Mouse (Mus musculus): ENCODE measurements at regions not wholly inside any gene's neighbourhood (a gene's known extent, or its start where the extent isn't known, plus 50 kb on each side); places are given as distances from the start of the nearest gene placed in this dataset.
"Not testable (repeated sequence)": the region's sequence is repeated elsewhere in the genome, so short reads cannot be mapped to it uniquely, and the experiment has no call there.

- ATAC-seq (replicated peaks; ENCODE audit: low read depth, poor library complexity, severe bottlenecking): no peak
Observed at GRCm38 (mm10) chr8:88064414-88065110, 54.0 kb upstream of the Cnep1r1 start.

- ATAC-seq (replicated peaks; ENCODE audit: low read depth, poor library complexity, severe bottlenecking): not testable (repeated sequence)
Observed at GRCm38 (mm10) chr8:88059107-88059506, 59.5 kb upstream of the Cnep1r1 start.

GRCm38 (mm10) chr8:88057686-88058234 is 60.8 kb upstream of the Cnep1r1 start:
- ATAC-seq (replicated peaks; ENCODE audit: low read depth, poor library complexity, severe bottlenecking): no peak

- ATAC-seq (replicated peaks; ENCODE audit: low read depth, poor library complexity, severe bottlenecking): no peak
Observed at GRCm38 (mm10) chr8:88050651-88051050, 67.9 kb upstream of the Cnep1r1 start.

GRCm38 (mm10) chr8:88049091-88049490 is 69.5 kb upstream of the Cnep1r1 start:
- ATAC-seq (replicated peaks; ENCODE audit: low read depth, poor library complexity, severe bottlenecking): no peak

- ATAC-seq (replicated peaks; ENCODE audit: low read depth, poor library complexity, severe bottlenecking): no peak
Observed at GRCm38 (mm10) chr8:88045995-88046394, 72.6 kb upstream of the Cnep1r1 start.

- ATAC-seq (replicated peaks; ENCODE audit: low read depth, poor library complexity, severe bottlenecking): no peak
Observed at GRCm38 (mm10) chr8:88039286-88039685, 79.3 kb upstream of the Cnep1r1 start.

DNA sequence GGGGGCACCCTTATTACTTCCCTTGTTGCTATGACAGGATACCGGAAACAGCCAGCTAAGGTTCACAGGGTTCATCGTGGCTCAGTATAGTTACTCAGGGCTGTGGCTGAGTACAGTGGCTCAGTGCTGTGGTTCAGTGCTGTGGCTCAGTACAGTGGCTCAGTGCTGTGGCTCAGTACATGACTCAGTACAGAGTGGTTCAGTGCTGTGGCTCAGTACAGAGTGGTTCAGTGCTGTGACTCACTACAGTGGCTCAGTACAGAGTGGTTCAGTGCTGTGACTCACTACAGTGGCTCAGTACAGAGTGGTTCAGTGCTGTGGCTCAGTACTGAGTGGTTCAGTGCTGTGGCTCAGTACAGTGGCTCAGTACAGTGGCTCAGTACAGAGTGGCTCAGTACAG is 78.6 kb upstream of the Zfp423 start:
- ATAC-seq (replicated peaks; ENCODE audit: low read depth, poor library complexity, severe bottlenecking): no peak

- no peak for ATAC-seq (replicated peaks; ENCODE audit: low read depth, poor library complexity, severe bottlenecking)
Observed at GRCm38 (mm10) chr8:88033054-88033453, 73.7 kb upstream of the Zfp423 start.

DNA sequence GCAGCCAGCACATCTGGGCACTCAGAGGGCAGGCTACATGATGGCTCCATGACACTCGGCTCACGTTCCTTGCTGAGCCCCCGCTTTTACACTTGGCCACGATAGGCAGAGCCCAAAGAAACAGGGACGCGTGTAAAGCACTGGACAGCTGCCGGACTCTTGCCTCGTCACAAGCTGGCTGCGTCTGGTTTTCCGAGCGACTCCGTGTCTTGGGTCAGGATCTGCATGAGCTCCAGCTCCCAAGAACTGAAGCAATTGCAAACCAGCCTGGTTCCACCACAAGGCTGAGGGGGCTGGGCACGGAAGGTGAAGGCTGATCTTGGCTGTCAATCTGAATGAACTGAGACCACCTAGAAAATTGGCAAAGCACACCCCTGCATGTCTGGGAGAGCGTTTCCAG is 65.1 kb upstream of the Zfp423 start:
- ATAC-seq (replicated peaks; ENCODE audit: low read depth, poor library complexity, severe bottlenecking): no peak

DNA sequence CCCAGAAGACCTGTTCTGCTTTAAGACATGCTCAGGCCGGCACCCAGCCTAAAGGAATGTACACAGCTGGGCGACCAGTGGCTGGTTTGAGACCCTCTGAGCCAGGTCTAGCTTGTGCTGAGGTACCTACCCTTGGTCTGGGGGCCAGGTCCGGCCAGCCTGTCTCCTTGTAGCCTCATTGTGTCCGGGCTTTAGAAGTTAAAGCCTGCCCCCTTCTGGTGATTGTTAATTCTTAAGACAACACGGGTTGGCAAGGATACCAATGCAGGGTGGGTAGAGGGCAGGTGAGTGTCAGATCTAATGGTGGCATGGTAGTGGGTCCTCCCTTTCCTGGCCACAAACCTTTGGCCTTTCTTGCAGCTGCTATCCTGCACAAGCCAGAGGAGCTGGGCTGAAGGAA is 64.0 kb upstream of the Zfp423 start:
- 0 out of 2 replicates have a peak, but pooled peaks have one; percentile 45 for ATAC-seq (replicated peaks; ENCODE audit: low read depth, poor library complexity, severe bottlenecking)

GRCm38 (mm10) chr8:88022776-88023385 is 63.5 kb upstream of the Zfp423 start:
- no peak for ATAC-seq (replicated peaks; ENCODE audit: low read depth, poor library complexity, severe bottlenecking)

DNA sequence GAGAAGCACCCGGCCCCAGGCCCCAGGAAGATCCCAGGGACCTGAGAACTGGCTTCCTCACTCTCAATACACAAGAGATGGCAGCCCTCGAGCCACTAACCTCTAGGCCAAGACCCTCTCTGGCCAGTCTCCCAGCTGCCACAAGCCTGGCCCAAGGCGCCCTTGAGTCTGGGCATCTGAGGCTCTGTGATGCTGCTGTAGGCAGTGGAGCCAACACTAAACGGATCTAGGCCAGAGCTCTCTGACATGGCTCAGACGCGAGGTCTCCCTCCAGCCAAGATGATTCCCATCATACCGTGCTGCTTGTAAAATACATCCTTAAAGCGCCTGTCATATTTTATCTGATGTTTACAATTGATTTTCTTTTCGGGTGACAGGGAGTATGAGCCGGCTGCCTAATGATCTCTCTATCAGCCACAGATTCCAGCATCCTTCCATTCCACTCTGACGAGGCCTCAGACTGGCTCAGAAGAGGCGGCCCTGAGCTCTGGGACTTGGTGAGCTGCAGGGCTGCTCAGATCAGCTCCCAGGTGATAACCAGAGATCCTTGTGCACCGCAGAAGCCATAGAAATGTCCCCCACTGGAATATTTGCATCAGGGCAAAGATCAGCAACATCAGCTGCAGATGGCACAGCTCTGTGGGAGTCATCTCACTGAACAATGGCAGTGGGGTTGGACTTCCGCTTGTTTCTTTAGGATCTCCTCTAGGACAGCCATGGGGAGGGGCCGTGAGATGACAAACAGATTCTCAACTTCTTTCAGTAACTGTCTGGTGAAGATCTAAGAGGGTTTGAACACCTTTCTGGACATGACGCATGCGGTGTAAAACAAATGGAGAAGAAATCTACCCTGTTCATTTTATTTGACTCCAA is 60.1 kb upstream of the Zfp423 start:
- ATAC-seq (replicated peaks; ENCODE audit: low read depth, poor library complexity, severe bottlenecking): no peak

- no peak for ATAC-seq (replicated peaks; ENCODE audit: low read depth, poor library complexity, severe bottlenecking)
Observed at GRCm38 (mm10) chr8:88018494-88018893, 59.1 kb upstream of the Zfp423 start.

DNA sequence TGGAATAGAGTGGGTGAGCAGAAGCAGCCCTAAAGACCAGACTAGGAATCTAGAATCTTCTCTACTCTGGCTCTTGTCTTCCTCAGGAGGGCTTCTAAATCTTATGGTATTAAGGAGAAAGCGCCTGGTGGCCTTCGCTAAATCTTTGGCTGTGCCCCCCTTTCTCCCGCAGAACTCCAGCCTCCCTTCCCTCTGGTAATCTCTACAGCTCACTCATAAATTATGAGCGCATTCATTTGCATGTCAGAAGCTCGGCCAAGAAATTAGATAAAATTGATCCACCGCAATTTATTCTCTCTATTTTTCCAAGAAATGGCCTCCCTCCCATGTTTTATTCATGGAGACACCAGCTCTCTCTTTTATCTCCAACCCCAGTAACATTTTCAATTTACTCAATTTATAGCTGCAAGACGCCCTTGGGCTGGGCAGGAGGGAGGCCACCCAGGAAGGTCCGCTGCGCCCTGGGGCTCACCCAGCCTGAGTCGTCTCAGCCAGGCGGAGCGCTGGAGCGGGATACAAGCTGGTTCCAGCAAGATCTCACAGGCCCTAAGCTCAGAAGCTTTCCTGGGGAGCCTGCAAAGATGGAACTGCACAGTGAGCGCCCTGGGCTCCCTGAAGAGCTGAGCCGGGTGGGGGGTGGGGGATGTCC is 52.9 kb upstream of the Zfp423 start:
- ATAC-seq (replicated peaks; ENCODE audit: low read depth, poor library complexity, severe bottlenecking): no peak

DNA sequence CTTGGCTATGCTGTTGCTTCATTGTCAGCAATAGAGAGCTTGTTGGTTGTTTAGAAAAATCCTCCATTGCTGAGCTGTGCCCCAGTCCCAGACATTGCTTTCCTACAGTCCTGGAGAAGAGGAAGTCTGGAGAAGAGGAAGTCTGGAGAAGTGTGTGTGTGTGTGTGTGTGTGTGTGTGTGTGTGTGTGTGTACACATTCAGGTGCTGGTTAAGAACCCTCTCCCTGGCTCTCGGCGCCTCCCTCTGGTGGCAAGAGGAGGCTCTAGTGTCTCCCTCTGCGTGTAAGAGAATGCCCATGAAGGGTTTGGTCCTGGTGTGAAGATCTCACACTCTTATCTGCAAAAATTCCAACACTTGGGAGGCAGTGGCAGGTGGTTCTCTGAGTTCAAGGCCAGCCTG is 51.2 kb upstream of the Zfp423 start:
- 0 out of 2 replicates have a peak, but pooled peaks have one; percentile 18 for ATAC-seq (replicated peaks; ENCODE audit: low read depth, poor library complexity, severe bottlenecking)

DNA sequence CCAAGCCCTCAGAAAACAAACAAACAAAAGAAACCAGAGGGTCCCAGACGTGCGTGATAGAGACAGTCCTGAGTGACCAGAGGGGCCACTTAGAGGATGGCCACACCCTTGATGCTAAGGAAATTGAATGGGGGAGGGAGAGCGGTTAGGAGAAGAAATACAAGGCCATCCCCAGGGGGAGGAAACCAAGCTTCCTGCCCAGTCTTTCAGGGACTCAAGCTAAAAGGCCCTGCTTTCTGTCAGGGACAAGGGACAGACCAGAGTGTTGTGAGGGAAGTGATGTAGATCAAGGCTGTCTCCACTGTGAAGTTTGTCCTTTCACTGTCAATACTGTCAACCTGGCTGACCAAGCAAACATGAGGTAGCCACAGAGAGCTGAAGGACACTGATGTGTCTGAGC is 50.5 kb upstream of the Zfp423 start:
- no peak for ATAC-seq (replicated peaks; ENCODE audit: low read depth, poor library complexity, severe bottlenecking)

Data from common myeloid progenitor, adult 5-6 weeks (primary cell).